Mouse (Mus musculus): ENCODE results near the gene Rpp14. TPM values are rescaled to one million over a fixed set of nuclear protein-coding genes. Genes with fewer than 3 reads are reported as not detected.
"Not testable (repeated sequence)": the region's sequence is repeated elsewhere in the genome, so short reads cannot be mapped to it uniquely, and the experiment has no call there.

The Rpp14 gene
- polyA plus RNA-seq, 1 experiment from 2014 or later: 42.6 TPM

GRCm38 (mm10) chr14:8114756-8115155 lies 34.6 kb downstream of the Rpp14 start:
- Histone ChIP-seq H3K4me3 (no peak overlapping the region), H3K27me3 (replicated peaks) (no peaks in the 10 kb centered on the region), H3K4me2 (no peak overlapping the region), H3K4me1 (replicated peaks) (peaks cover 15% of the 10 kb centered on the region), H3K36me3 (no peaks in the 10 kb centered on the region), H3K9me3 (replicated peaks) (no peaks in the 10 kb centered on the region), H3K27ac (ENCODE audit: poor library complexity, severe bottlenecking) (no peak overlapping the region), H3K9ac (no peak overlapping the region)
- WGBS: 70% methylated on average over 1 of the region's 1 CpGs
- ATAC-seq (ENCODE audit: insufficient number of reproducible peaks, low FRiP score): no peak

GRCm38 (mm10) chr14:8115772-8116171 lies 35.6 kb downstream of the Rpp14 start:
- Histone ChIP-seq H3K4me3 (no peak overlapping the region), H3K27me3 (replicated peaks) (no peaks in the 10 kb centered on the region), H3K9ac (no peak overlapping the region), H3K4me2 (no peak overlapping the region), H3K27ac (ENCODE audit: poor library complexity, severe bottlenecking) (no peak overlapping the region), H3K9me3 (replicated peaks) (no peaks in the 10 kb centered on the region), H3K36me3 (peaks cover 7% of the 10 kb centered on the region; the same call in 1 of the 2 replicates), H3K4me1 (replicated peaks) (peaks cover 15% of the 10 kb centered on the region)
- WGBS: 76% methylated on average over 4 of the region's 4 CpGs
- ATAC-seq (ENCODE audit: insufficient number of reproducible peaks, low FRiP score): no peak

- H3K9ac ChIP-seq: no peak overlapping the region
- H3K27me3 ChIP-seq (replicated peaks): no peaks in the 10 kb centered on the region
- no peak overlapping the region for H3K4me3 ChIP-seq
- H3K27ac ChIP-seq (ENCODE audit: poor library complexity, severe bottlenecking): no peak overlapping the region
- no peak for ATAC-seq (ENCODE audit: insufficient number of reproducible peaks, low FRiP score)
- no peaks in the 10 kb centered on the region for H3K9me3 ChIP-seq (replicated peaks)
- 75% methylated on average over 2 of the region's 2 CpGs for WGBS
- peaks cover 15% of the 10 kb centered on the region for H3K36me3 ChIP-seq
- H3K4me2 ChIP-seq: no peak overlapping the region
- H3K4me1 ChIP-seq (replicated peaks): peaks cover 7% of the 10 kb centered on the region
Observed at GRCm38 (mm10) chr14:8117371-8117770, 37.2 kb downstream of the Rpp14 start.

GRCm38 (mm10) chr14:8119454-8119853 lies 39.3 kb downstream of the Rpp14 start:
- Histone ChIP-seq H3K27ac (ENCODE audit: poor library complexity, severe bottlenecking) (no peak overlapping the region), H3K9me3 (replicated peaks) (no peaks in the 10 kb centered on the region)

GRCm38 (mm10) chr14:8119904-8120303 lies 39.7 kb downstream of the Rpp14 start:
- H3K9ac ChIP-seq: no peak overlapping the region
- no peak overlapping the region for H3K4me2 ChIP-seq
- peaks cover 23% of the 10 kb centered on the region for H3K36me3 ChIP-seq
- H3K27ac ChIP-seq (ENCODE audit: poor library complexity, severe bottlenecking): no peak overlapping the region
- H3K4me1 ChIP-seq (replicated peaks): peaks cover 7% of the 10 kb centered on the region; the same call in 1 of the 2 replicates
- 81% methylated on average over 3 of the region's 3 CpGs for WGBS
- no peaks in the 10 kb centered on the region for H3K27me3 ChIP-seq (replicated peaks)
- H3K4me3 ChIP-seq: no peak overlapping the region
- no peak for ATAC-seq (ENCODE audit: insufficient number of reproducible peaks, low FRiP score)
- no peaks in the 10 kb centered on the region for H3K9me3 ChIP-seq (replicated peaks)

More at GRCm38 (mm10) chr14:8119454-8119853, 39.3 kb downstream of the Rpp14 start:
- no peak overlapping the region for H3K4me3 ChIP-seq
- no peak overlapping the region for H3K4me2 ChIP-seq
- H3K27me3 ChIP-seq (replicated peaks): no peaks in the 10 kb centered on the region
- ATAC-seq (ENCODE audit: insufficient number of reproducible peaks, low FRiP score): no peak
- no peak overlapping the region for H3K9ac ChIP-seq
- WGBS: 88% methylated on average over 5 of the region's 5 CpGs
- peaks cover 7% of the 10 kb centered on the region; the same call in 1 of the 2 replicates for H3K4me1 ChIP-seq (replicated peaks)
- H3K36me3 ChIP-seq: peaks cover 23% of the 10 kb centered on the region

GRCm38 (mm10) chr14:8123141-8123540 lies 43.0 kb downstream of the Rpp14 start:
- H3K27ac ChIP-seq (ENCODE audit: poor library complexity, severe bottlenecking): no peak overlapping the region
- peaks cover 33% of the 10 kb centered on the region for H3K36me3 ChIP-seq
- H3K9me3 ChIP-seq (replicated peaks): no peaks in the 10 kb centered on the region
- H3K9ac ChIP-seq: no peak overlapping the region
- H3K4me1 ChIP-seq (replicated peaks): peaks cover 5% of the 10 kb centered on the region
- no peaks in the 10 kb centered on the region for H3K27me3 ChIP-seq (replicated peaks)
- no peak overlapping the region for H3K4me2 ChIP-seq
- no peak for ATAC-seq (ENCODE audit: insufficient number of reproducible peaks, low FRiP score)
- WGBS: 84% methylated on average over 7 of the region's 7 CpGs
- no peak overlapping the region for H3K4me3 ChIP-seq

- not testable (repeated sequence) for H3K4me1 ChIP-seq (replicated peaks); H3K4me2 ChIP-seq; H3K9ac ChIP-seq; H3K27me3 ChIP-seq (replicated peaks); H3K27ac ChIP-seq (ENCODE audit: poor library complexity, severe bottlenecking); H3K9me3 ChIP-seq (replicated peaks); H3K4me3 ChIP-seq; ATAC-seq (ENCODE audit: insufficient number of reproducible peaks, low FRiP score)
- 76% methylated on average over 10 of the region's 10 CpGs for WGBS
- peaks cover 33% of the 10 kb centered on the region for H3K36me3 ChIP-seq
Observed at GRCm38 (mm10) chr14:8123611-8124010, 43.4 kb downstream of the Rpp14 start.

GRCm38 (mm10) chr14:8124046-8124881 lies 44.1 kb downstream of the Rpp14 start:
- Histone ChIP-seq H3K9ac (no peak overlapping the region), H3K36me3 (peaks cover 33% of the 10 kb centered on the region), H3K27ac (ENCODE audit: poor library complexity, severe bottlenecking) (no peak overlapping the region), H3K4me1 (replicated peaks) (peaks cover 5% of the 10 kb centered on the region), H3K27me3 (replicated peaks) (no peaks in the 10 kb centered on the region), H3K4me2 (no peak overlapping the region), H3K4me3 (no peak overlapping the region), H3K9me3 (replicated peaks) (no peaks in the 10 kb centered on the region)
- WGBS: 68% methylated on average over 7 of the region's 7 CpGs
- no peak for ATAC-seq (ENCODE audit: insufficient number of reproducible peaks, low FRiP score)

- H3K4me3 ChIP-seq: no peak overlapping the region
- no peak for ATAC-seq (ENCODE audit: insufficient number of reproducible peaks, low FRiP score)
- no peak overlapping the region for H3K9ac ChIP-seq
- 51% methylated on average over 5 of the region's 5 CpGs for WGBS
- H3K4me1 ChIP-seq (replicated peaks): peaks cover 7% of the 10 kb centered on the region
- H3K9me3 ChIP-seq (replicated peaks): no peaks in the 10 kb centered on the region
- no peak overlapping the region for H3K27ac ChIP-seq (ENCODE audit: poor library complexity, severe bottlenecking)
- H3K27me3 ChIP-seq (replicated peaks): no peaks in the 10 kb centered on the region
- H3K4me2 ChIP-seq: no peak overlapping the region
- H3K36me3 ChIP-seq: peaks cover 32% of the 10 kb centered on the region
Observed at GRCm38 (mm10) chr14:8127971-8128370, 47.8 kb downstream of the Rpp14 start.

GRCm38 (mm10) chr14:8132789-8133188 lies 52.6 kb downstream of the Rpp14 start:
- no peak overlapping the region for H3K4me3 ChIP-seq
- H3K36me3 ChIP-seq: peaks cover 21% of the 10 kb centered on the region
- H3K4me1 ChIP-seq (replicated peaks): peaks cover 17% of the 10 kb centered on the region
- H3K27ac ChIP-seq (ENCODE audit: poor library complexity, severe bottlenecking): no peak overlapping the region
- WGBS: 79% methylated on average over 8 of the region's 8 CpGs
- no peak for ATAC-seq (ENCODE audit: insufficient number of reproducible peaks, low FRiP score)
- no peaks in the 10 kb centered on the region for H3K9me3 ChIP-seq (replicated peaks)
- no peaks in the 10 kb centered on the region for H3K27me3 ChIP-seq (replicated peaks)
- H3K9ac ChIP-seq: no peak overlapping the region
- no peak overlapping the region for H3K4me2 ChIP-seq

- Histone ChIP-seq H3K27me3 (replicated peaks) (no peaks in the 10 kb centered on the region), H3K36me3 (peaks cover 28% of the 10 kb centered on the region), H3K4me2 (no peak overlapping the region), H3K9me3 (replicated peaks) (no peaks in the 10 kb centered on the region), H3K4me3 (no peak overlapping the region), H3K27ac (ENCODE audit: poor library complexity, severe bottlenecking) (peak overlapping the region; percentile 55; the same call in 1 of the 2 replicates), H3K4me1 (replicated peaks) (peaks cover 14% of the 10 kb centered on the region), H3K9ac (no peak overlapping the region)
- ATAC-seq (ENCODE audit: insufficient number of reproducible peaks, low FRiP score): no peak
- 77% methylated on average over 2 of the region's 2 CpGs for WGBS
Observed at GRCm38 (mm10) chr14:8134234-8134633, 54.1 kb downstream of the Rpp14 start.
